Mouse (Mus musculus): Measurements from ENCODE around the gene Hecw2.

GRCm38 (mm10) chr1:54015739-54016138, 179.2 kb downstream of the Hecw2 start:
- TF ChIP-seq CTCF (IDR thresholded peaks at IDR 0.05; ENCODE audit: low read depth) (no peak), EP300 (optimal IDR thresholded peaks at IDR 0.05) (no peak)
